Mouse (Mus musculus) hindbrain, postnatal 0 days (tissue): Measurements from ENCODE around the gene Shisa3. TPM values are rescaled to one million over a fixed set of nuclear protein-coding genes. Genes with fewer than 3 reads are reported as not detected.

Source experiments
- ATAC-seq: fragments of 200-750 bp; cut with Nextera tagmentation; 2 replicates; pipeline ENCODE4 v1.8.0; 2017; ENCODE audit warnings: mild to moderate bottlenecking, moderate TSS enrichment, moderate library complexity
- DNase-seq: peaks from one replicate; pipeline ENCODE4 v3.0.0-alpha.2; 2015; ENCODE audit warnings: low spot score
- H3K27ac ChIP-seq: fragments of 300-500 bp; sonication (generic); 2 replicates; pipeline ENCODE4 v1.5.1; 2014; ENCODE audit warnings: mild to moderate bottlenecking
- H3K27me3 ChIP-seq: fragments of 300-500 bp; sonication (generic); 2 replicates; pipeline ENCODE4 v1.6.1; 2014; ENCODE audit warnings: low read length, mixed read lengths; ENCODE audit not compliant: insufficient read depth
- H3K36me3 ChIP-seq: fragments of 300-500 bp; sonication (generic); 2 replicates; pipeline ENCODE4 v1.6.1; 2014; ENCODE audit warnings: low read length, mixed read lengths; ENCODE audit not compliant: insufficient read depth
- H3K4me1 ChIP-seq: fragments of 300-500 bp; sonication (generic); 2 replicates; pipeline ENCODE4 v1.6.1; 2014; ENCODE audit warnings: antibody characterized with exemption, low read length, mixed read lengths; ENCODE audit not compliant: insufficient read depth
- H3K4me2 ChIP-seq: fragments of 300-500 bp; sonication (generic); 2 replicates; pipeline ENCODE4 v1.6.1; 2014; ENCODE audit warnings: low read depth, mild to moderate bottlenecking, low read length, moderate library complexity, mixed read lengths
- H3K4me3 ChIP-seq: fragments of 300-500 bp; sonication (generic); 2 replicates; pipeline ENCODE4 v1.5.1; 2014; ENCODE audit warnings: low read length
- H3K9ac ChIP-seq: fragments of 300-500 bp; sonication (generic); replicated peaks from 2 replicates; pipeline ENCODE4 v1.6.1; 2014; ENCODE audit warnings: mild to moderate bottlenecking, low read length, moderate library complexity, mixed read lengths
- H3K9me3 ChIP-seq: fragments of 300-500 bp; sonication (generic); 2 replicates; pipeline ENCODE4 v1.6.1; 2016; ENCODE audit warnings: low read length, mixed read lengths
- CTCF ChIP-seq: IDR thresholded peaks from 2 replicates; pipeline ENCODE4 v1.5.1; 2016; ENCODE audit warnings: antibody characterized with exemption, control low read depth, low read depth
- WGBS: fragments of 180-500 bp; shearing (Covaris S2); extraction: QIAGEN DNeasy Blood & Tissue Kit; methylation state at CpG from one replicate; pipeline ENCODE4 v1.1.7; 2014; 5-methylcytosine and 5-hydroxymethylcytosine counted together
- polyA plus RNA-seq: library from polyadenylated mRNA; unstranded; fragments of >200 nt; fragmentation: Nextera tagmentation; extraction: Ambion mirVana; gene quantifications from 2 replicates; pipeline ENCODE4 v1.2.1, GENCODE M21; 2015
- total RNA-seq: library from RNA; depleted of rRNA; stranded (reverse); fragments of >200 nt; gene quantifications from 2 replicates; pipeline ENCODE4 v1.2.3, GENCODE M21; 2014

Shisa3 gene
- total and polyA plus RNA-seq, 2 experiments from 2014 or later, result 1.6 to 3.2 TPM

- DNase-seq, result no peak
- peak; percentile 15; the same call in 1 of the 2 replicates for ATAC-seq
- Histone ChIP-seq H3K27ac (no peak overlapping the region), H3K4me3 (peak overlapping the region; percentile 42), H3K27me3 (peaks cover 47% of the 10 kb centered on the region), H3K9me3 (no peaks in the 10 kb centered on the region), H3K4me2 (peak overlapping the region; percentile 64), H3K36me3 (no peaks in the 10 kb centered on the region), H3K4me1 (0 out of 2 replicates have a peak, but pooled peaks cover 7% of the 10 kb centered on the region), H3K9ac (no peak overlapping the region; the same call in 1 of the 2 replicates)
- no peak for TF ChIP-seq CTCF
- 8% methylated on average over 31 of the region's 31 CpGs for WGBS
Observed at GRCm38 (mm10) chr5:67608674-67609519, 1.2 kb downstream of the Shisa3 start.

GRCm38 (mm10) chr5:67609520-67609837, 1.8 kb downstream of the Shisa3 start:
- Histone ChIP-seq H3K9me3 (no peaks in the 10 kb centered on the region), H3K27ac (no peak overlapping the region), H3K36me3 (no peaks in the 10 kb centered on the region), H3K4me1 (0 out of 2 replicates have a peak, but pooled peaks cover 7% of the 10 kb centered on the region), H3K9ac (no peak overlapping the region), H3K4me2 (no peak overlapping the region), H3K27me3 (peaks cover 47% of the 10 kb centered on the region), H3K4me3 (no peak overlapping the region)
- WGBS, result 15% methylated on average over 2 of the region's 2 CpGs
- no peak for TF ChIP-seq CTCF
- no peak for DNase-seq
- no peak for ATAC-seq

DNA sequence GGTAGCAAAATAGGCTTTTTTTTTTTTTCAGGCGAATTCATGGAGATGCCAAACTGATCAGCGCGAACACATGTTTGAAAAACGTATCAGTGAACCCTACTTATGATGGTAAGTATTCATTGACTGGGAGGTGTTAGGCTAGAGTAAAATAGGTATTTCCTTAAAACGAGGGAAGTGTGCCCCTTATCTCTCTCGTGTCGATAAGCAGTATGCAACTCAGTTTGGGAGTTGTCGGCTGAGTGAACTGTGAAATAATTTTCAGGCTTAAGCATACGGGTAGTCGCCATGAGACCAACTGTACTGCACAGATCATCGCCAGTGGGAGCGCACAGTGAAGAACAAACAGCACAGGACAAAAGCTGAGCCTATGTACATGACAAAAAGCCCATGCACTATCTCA, 13.5 kb downstream of the Shisa3 start:
- Histone ChIP-seq H3K4me3 (no peak overlapping the region), H3K9me3 (no peaks in the 10 kb centered on the region), H3K4me1 (no peaks in the 10 kb centered on the region), H3K36me3 (peaks cover 5% of the 10 kb centered on the region; the same call in 1 of the 2 replicates), H3K27ac (no peak overlapping the region), H3K9ac (no peak overlapping the region), H3K27me3 (no peaks in the 10 kb centered on the region), H3K4me2 (no peak overlapping the region)
- ATAC-seq (no peak), DNase-seq (no peak)
- WGBS, result 88% methylated on average over 12 of the region's 12 CpGs
- TF ChIP-seq CTCF, result no peak

DNA sequence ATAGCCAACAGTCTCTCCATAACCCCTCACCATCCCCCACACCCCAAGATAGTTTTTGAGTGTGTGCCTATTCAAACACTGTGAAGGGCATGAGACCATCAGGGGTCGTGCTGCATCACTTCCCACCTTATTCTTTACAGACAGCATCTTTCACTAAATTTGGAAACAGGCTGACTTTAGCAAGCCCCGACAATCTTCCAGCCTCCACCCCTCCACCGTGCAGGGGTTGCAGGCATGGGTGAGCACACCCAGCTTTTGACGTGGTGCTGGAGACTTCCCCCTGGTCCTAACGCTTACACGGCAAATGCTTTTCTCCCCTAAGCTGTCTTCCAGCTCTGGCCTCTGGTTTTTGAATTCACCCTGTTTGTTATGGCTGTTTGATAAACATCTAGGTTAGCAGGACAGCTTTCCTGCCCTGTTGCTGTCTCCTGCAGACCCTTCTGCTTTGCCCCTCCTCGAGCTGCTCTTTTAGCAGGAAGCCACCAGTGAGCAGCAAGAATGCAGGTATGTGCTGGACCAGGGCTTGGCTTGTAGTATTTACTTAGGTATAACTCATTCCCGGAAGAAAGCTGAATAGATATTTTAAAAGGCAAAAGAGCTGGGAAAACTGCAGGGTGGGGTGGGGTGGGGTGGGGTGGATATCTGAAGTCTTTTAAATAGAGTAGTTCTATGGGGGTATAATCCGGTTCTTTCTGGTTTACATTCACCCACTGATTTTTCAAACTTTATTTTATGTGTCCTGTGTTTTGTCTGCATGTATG, 20.7 kb downstream of the Shisa3 start:
- H3K9me3 ChIP-seq, result no peaks in the 10 kb centered on the region
- H3K27ac ChIP-seq, result no peak overlapping the region
- DNase-seq (no peak), ATAC-seq (no peak)
- 66% methylated on average over 9 of the region's 9 CpGs for WGBS
- no peak overlapping the region for H3K4me3 ChIP-seq
- H3K27me3 ChIP-seq, result no peaks in the 10 kb centered on the region
- TF ChIP-seq CTCF, result no peak
- no peak overlapping the region for H3K4me2 ChIP-seq
- H3K9ac ChIP-seq, result no peak overlapping the region
- H3K4me1 ChIP-seq, result no peaks in the 10 kb centered on the region
- no peaks in the 10 kb centered on the region for H3K36me3 ChIP-seq

- Histone ChIP-seq H3K4me3 (no peak overlapping the region), H3K9me3 (no peaks in the 10 kb centered on the region), H3K4me2 (no peak overlapping the region), H3K27ac (no peak overlapping the region), H3K36me3 (no peaks in the 10 kb centered on the region), H3K9ac (no peak overlapping the region), H3K4me1 (0 out of 2 replicates have a peak, but pooled peaks cover 5% of the 10 kb centered on the region), H3K27me3 (no peaks in the 10 kb centered on the region)
- DNase-seq (no peak), ATAC-seq (no peak)
- no peak for TF ChIP-seq CTCF
- whole genome bisulfite sequencing, result 69% methylated on average over 7 of the region's 7 CpGs
Observed at GRCm38 (mm10) chr5:67629440-67629839, 21.8 kb downstream of the Shisa3 start.

- ATAC-seq (no peak), DNase-seq (no peak)
- no peak overlapping the region for H3K4me3 ChIP-seq
- H3K4me1 ChIP-seq, result 0 out of 2 replicates have a peak, but pooled peaks cover 5% of the 10 kb centered on the region
- no peaks in the 10 kb centered on the region for H3K36me3 ChIP-seq
- H3K4me2 ChIP-seq, result no peak overlapping the region
- H3K27me3 ChIP-seq, result no peaks in the 10 kb centered on the region
- WGBS, result 84% methylated on average over 6 of the region's 6 CpGs
- no peak overlapping the region for H3K27ac ChIP-seq
- no peaks in the 10 kb centered on the region for H3K9me3 ChIP-seq
- TF ChIP-seq CTCF, result no peak
- H3K9ac ChIP-seq, result no peak overlapping the region
Observed at GRCm38 (mm10) chr5:67629861-67630260, 22.2 kb downstream of the Shisa3 start.
